In the genomic region with DNA sequence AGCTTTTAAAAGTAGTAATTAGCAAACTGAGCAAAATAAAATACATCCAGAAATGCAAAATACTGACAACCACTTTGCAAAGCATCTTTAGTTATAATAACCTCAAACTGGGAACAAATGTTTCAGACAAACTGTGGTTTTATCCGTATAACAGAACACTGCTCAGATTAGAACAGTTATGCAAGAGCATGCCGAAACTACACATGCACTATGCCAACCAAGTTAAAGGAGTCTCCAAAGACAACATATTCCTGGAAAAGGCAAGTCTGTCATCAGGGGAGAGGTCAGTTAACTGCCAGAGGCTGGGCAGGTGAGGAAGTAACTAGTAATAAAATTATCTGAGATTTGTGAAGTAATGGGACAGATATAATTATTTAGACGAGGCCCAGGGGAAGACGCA, we compare ENCODE assay signal across 24 mouse cellular contexts.
"Had no signal": no experiment of that assay in that cellular context is flagged by ENCODE, and none has a peak within 500 bp of the region (broad histone marks: within the 10 kb centered on the region; RNA-seq: fewer than 3 reads in every experiment).

No protein-coding gene starts in this region.

- H3K36me3 ChIP-seq: lung, embryonic 15.5 days had no signal

- ATAC-seq: liver, postnatal 0 days; midbrain, embryonic 15.5 days had no signal

- H3K27me3 ChIP-seq: kidney, embryonic 15.5 days; limb, embryonic 13.5 days; lung, embryonic 15.5 days; megakaryocyte, embryonic 14.5 days; midbrain, embryonic 15.5 days; neural tube, embryonic 12.5 days; neural tube, embryonic 15.5 days had no signal

- H3K27ac ChIP-seq: kidney, embryonic 15.5 days; limb, embryonic 10.5 days; limb, embryonic 13.5 days; liver, embryonic 14.5 days; lung, embryonic 15.5 days; midbrain, embryonic 10.5 days; midbrain, embryonic 15.5 days; neural tube, embryonic 12.5 days; neural tube, embryonic 15.5 days; stomach, postnatal 0 days had no signal

- H3K4me2 ChIP-seq: kidney, embryonic 15.5 days; limb, embryonic 13.5 days; lung, embryonic 15.5 days; midbrain, embryonic 15.5 days; neural tube, embryonic 12.5 days; neural tube, embryonic 15.5 days had no signal

- H3K9me3 ChIP-seq: kidney, embryonic 15.5 days; limb, embryonic 10.5 days; limb, embryonic 13.5 days; lung, embryonic 15.5 days; megakaryocyte, embryonic 14.5 days; midbrain, embryonic 10.5 days; midbrain, embryonic 15.5 days; neural tube, embryonic 12.5 days; neural tube, embryonic 15.5 days had no signal

- H3K9ac ChIP-seq: kidney, embryonic 15.5 days; limb, embryonic 13.5 days; liver, embryonic 14.5 days; liver, postnatal 0 days; lung, embryonic 15.5 days; midbrain, embryonic 15.5 days; neural tube, embryonic 12.5 days; neural tube, embryonic 15.5 days had no signal

- H3K4me3 ChIP-seq: kidney, embryonic 15.5 days; limb, embryonic 10.5 days; limb, embryonic 13.5 days; lung, embryonic 15.5 days; megakaryocyte, embryonic 14.5 days; midbrain, embryonic 10.5 days; midbrain, embryonic 15.5 days; neural tube, embryonic 12.5 days; neural tube, embryonic 15.5 days had no signal

- DNase-seq: kidney, adult 2 months; kidney, postnatal 10 days; kidney, postnatal 36 days; liver; liver, postnatal 0 days; lung, postnatal 10 days; lung, postnatal 36 days; right cerebral cortex, adult 18-20 months; right cerebral cortex, postnatal 14 days; right cerebral cortex, postnatal 4 days; thymus, adult 2 months; thymus, postnatal 14 days; thymus, postnatal 4 days had no signal

- H3K4me1 ChIP-seq: kidney, embryonic 15.5 days; limb, embryonic 10.5 days; limb, embryonic 13.5 days; lung, embryonic 15.5 days; megakaryocyte, embryonic 14.5 days; midbrain, embryonic 10.5 days; midbrain, embryonic 15.5 days; neural tube, embryonic 12.5 days; neural tube, embryonic 15.5 days had no signal
